Mouse (Mus musculus): Measurements from ENCODE around the gene Smurf1. TPM values are rescaled to one million over a fixed set of nuclear protein-coding genes. Genes with fewer than 3 reads are reported as not detected.

Gene Smurf1
- total and polyA plus RNA-seq, 2 experiments from 2014 or later: 9.1 to 29.9 TPM

DNA sequence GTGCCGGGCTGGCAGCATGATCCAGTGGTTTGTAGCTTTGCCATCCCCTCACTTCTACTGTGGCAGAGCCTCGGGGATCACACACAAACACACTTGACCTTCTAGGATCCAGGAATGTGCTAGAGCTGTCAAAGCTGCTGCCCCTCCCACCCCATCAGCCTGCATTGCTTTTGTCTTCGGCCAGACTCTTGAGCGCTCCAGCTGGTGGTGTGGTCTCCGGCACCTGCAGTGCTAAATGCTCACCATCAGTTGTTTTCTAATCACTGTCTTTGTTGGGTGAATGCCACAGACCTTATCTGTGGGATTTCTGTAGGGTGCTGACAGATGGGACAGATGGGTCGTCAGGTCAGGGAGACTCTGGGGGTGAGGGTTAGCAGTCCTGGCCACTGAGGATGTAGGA is 109.7 kb downstream of the Smurf1 start:
- 39% methylated on average over 6 of the region's 6 CpGs for WGBS
- no peak overlapping the region for H3K4me3 ChIP-seq (ENCODE audit: low read depth, low read length)
- no peaks in the 10 kb centered on the region for H3K27me3 ChIP-seq (ENCODE audit: control insufficient read depth, insufficient read depth, low read length)
- ATAC-seq (ENCODE audit: insufficient read depth, low read depth) (no peak), DNase-seq (ENCODE audit: low spot score) (peak; percentile 7)
- H3K4me2 ChIP-seq (ENCODE audit: low read depth, low read length): no peak overlapping the region
- no peaks in the 10 kb centered on the region for H3K9me3 ChIP-seq (replicated peaks; ENCODE audit: control insufficient read depth, low read length)
- H3K4me1 ChIP-seq (ENCODE audit: control insufficient read depth, insufficient read depth): no peaks in the 10 kb centered on the region
- no peak overlapping the region for H3K27ac ChIP-seq (ENCODE audit: low read depth)
- H3K9ac ChIP-seq (replicated peaks; ENCODE audit: low read depth, low read length): no peak overlapping the region
- TF ChIP-seq CTCF (IDR thresholded peaks at IDR 0.05; ENCODE audit: low read depth): peak; percentile 10; the same call in 1 of the 2 replicates
- no peak for TF ChIP-seq EP300 (IDR thresholded peaks at IDR 0.05; ENCODE audit: low read depth)
- H3K36me3 ChIP-seq (replicated peaks; ENCODE audit: control insufficient read depth, insufficient read depth, low read length): peaks cover 92% of the 10 kb centered on the region

DNA sequence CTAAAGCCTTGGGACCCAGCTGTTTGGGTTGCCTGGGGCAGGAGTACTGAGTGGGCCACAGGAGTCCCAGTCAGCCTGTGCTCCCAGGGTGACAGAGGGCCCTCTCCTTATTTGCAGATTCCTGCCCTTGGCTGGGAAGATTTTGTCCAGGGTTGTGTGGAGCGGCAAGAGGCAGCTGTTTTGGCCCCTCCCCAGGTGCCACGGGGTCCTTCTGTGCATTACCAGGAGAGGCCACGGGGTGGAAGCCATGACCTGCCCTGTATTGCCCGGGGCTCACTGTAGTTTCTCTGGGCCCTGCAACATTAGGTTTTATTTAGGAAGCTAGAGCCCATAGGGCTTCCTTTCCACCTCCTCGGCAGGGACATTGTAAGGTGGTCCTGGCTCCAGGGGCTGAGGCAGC is 111.7 kb downstream of the Smurf1 start:
- no peak for DNase-seq (ENCODE audit: low spot score)

DNA sequence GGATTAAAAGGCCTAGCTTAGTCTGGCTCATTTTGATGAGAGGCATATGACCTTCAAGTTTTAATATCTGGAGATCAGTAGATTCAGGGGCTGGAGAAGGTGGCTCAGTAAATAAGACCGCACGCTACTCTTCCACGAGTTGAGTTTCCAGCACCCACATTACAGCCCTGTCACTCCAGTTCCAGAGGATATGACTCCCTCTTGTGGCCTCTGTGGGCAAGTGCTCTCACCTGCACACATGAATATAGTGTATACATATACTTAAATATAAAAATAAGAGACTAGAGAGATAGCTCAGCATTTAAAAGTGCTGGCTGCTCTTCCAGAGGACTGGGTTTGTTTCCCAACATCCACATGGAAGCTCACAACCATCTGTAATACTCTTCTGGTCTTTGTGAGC is 113.8 kb downstream of the Smurf1 start:
- no peak for TF ChIP-seq EP300 (IDR thresholded peaks at IDR 0.05; ENCODE audit: low read depth)
- 0 out of 2 replicates have a peak, but pooled peaks have one; percentile 6 for TF ChIP-seq CTCF (IDR thresholded peaks at IDR 0.05; ENCODE audit: low read depth)
- H3K9me3 ChIP-seq (replicated peaks; ENCODE audit: control insufficient read depth, low read length): no peaks in the 10 kb centered on the region
- H3K27me3 ChIP-seq (ENCODE audit: control insufficient read depth, insufficient read depth, low read length): no peaks in the 10 kb centered on the region
- no peak overlapping the region for H3K27ac ChIP-seq (ENCODE audit: low read depth)
- DNase-seq (ENCODE audit: low spot score) (no peak), ATAC-seq (ENCODE audit: insufficient read depth, low read depth) (no peak)
- H3K36me3 ChIP-seq (replicated peaks; ENCODE audit: control insufficient read depth, insufficient read depth, low read length): peaks cover 94% of the 10 kb centered on the region
- WGBS: 89% methylated on average over 3 of the region's 3 CpGs
- H3K4me1 ChIP-seq (ENCODE audit: control insufficient read depth, insufficient read depth): no peaks in the 10 kb centered on the region
- H3K9ac ChIP-seq (replicated peaks; ENCODE audit: low read depth, low read length): no peak overlapping the region
- no peak overlapping the region for H3K4me2 ChIP-seq (ENCODE audit: low read depth, low read length)
- H3K4me3 ChIP-seq (ENCODE audit: low read depth, low read length): no peak overlapping the region

More for the DNA sequence above, 111.7 kb downstream of the Smurf1 start:
- no peaks in the 10 kb centered on the region for H3K27me3 ChIP-seq (ENCODE audit: control insufficient read depth, insufficient read depth, low read length)
- no peaks in the 10 kb centered on the region for H3K9me3 ChIP-seq (replicated peaks; ENCODE audit: control insufficient read depth, low read length)
- H3K4me2 ChIP-seq (ENCODE audit: low read depth, low read length): no peak overlapping the region
- no peaks in the 10 kb centered on the region for H3K4me1 ChIP-seq (ENCODE audit: control insufficient read depth, insufficient read depth)
- ATAC-seq (ENCODE audit: insufficient read depth, low read depth): no peak
- H3K9ac ChIP-seq (replicated peaks; ENCODE audit: low read depth, low read length): no peak overlapping the region
- WGBS: 81% methylated on average over 5 of the region's 5 CpGs
- no peak overlapping the region for H3K27ac ChIP-seq (ENCODE audit: low read depth)
- TF ChIP-seq CTCF (IDR thresholded peaks at IDR 0.05; ENCODE audit: low read depth) (0 out of 2 replicates have a peak, but pooled peaks have one; percentile 18), EP300 (IDR thresholded peaks at IDR 0.05; ENCODE audit: low read depth) (no peak)
- peaks cover 91% of the 10 kb centered on the region for H3K36me3 ChIP-seq (replicated peaks; ENCODE audit: control insufficient read depth, insufficient read depth, low read length)
- H3K4me3 ChIP-seq (ENCODE audit: low read depth, low read length): no peak overlapping the region

DNA sequence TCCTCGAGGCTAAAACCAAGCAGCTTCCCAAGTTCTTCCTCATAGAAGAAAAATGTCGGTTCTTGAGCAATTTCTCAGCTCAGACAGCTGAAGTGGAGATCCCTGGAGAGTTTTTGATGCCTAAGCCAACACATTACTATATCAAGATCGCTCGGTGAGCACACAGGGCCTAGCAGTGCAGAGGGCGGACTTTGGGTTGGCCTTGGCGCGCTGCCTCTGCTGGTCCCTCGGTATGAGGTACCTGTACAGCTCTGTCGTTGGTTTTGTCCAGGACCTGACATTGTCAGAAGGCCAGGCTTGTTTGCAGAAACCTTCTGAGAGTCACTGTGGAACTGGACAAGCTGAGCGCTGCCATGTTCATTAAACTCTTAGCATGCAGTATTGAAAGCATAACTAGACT is 115.7 kb downstream of the Smurf1 start:
- ATAC-seq (ENCODE audit: insufficient read depth, low read depth) (no peak), DNase-seq (ENCODE audit: low spot score) (no peak)
- no peak overlapping the region for H3K9ac ChIP-seq (replicated peaks; ENCODE audit: low read depth, low read length)
- no peak overlapping the region for H3K4me3 ChIP-seq (ENCODE audit: low read depth, low read length)
- no peak overlapping the region for H3K4me2 ChIP-seq (ENCODE audit: low read depth, low read length)
- no peak overlapping the region for H3K27ac ChIP-seq (ENCODE audit: low read depth)
- H3K9me3 ChIP-seq (replicated peaks; ENCODE audit: control insufficient read depth, low read length): no peaks in the 10 kb centered on the region
- H3K27me3 ChIP-seq (ENCODE audit: control insufficient read depth, insufficient read depth, low read length): no peaks in the 10 kb centered on the region
- peaks cover 98% of the 10 kb centered on the region for H3K36me3 ChIP-seq (replicated peaks; ENCODE audit: control insufficient read depth, insufficient read depth, low read length)
- 87% methylated on average over 10 of the region's 10 CpGs for WGBS
- TF ChIP-seq CTCF (IDR thresholded peaks at IDR 0.05; ENCODE audit: low read depth) (no peak), EP300 (IDR thresholded peaks at IDR 0.05; ENCODE audit: low read depth) (no peak)
- no peaks in the 10 kb centered on the region for H3K4me1 ChIP-seq (ENCODE audit: control insufficient read depth, insufficient read depth)

DNA sequence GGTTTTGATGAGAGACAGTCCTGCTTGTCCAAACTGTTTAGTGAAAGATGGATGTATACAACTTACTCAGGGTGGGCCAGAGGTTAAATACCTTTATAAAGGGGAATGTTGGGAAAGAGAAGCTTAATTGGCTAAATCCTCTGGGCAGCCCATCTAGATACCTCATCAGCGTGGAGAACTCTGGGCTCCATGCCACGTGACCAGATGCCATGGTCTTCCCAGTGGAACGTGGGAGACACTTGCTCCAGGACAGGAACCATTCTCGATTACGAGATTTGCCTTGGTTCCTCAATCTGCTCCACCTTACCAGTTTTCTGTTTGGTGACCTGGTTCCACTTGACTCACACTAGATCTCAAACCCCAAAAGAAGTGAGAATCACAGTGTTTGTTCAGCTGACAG is 116.9 kb downstream of the Smurf1 start:
- no peaks in the 10 kb centered on the region for H3K27me3 ChIP-seq (ENCODE audit: control insufficient read depth, insufficient read depth, low read length)
- H3K4me2 ChIP-seq (ENCODE audit: low read depth, low read length): no peak overlapping the region
- H3K27ac ChIP-seq (ENCODE audit: low read depth): no peak overlapping the region
- DNase-seq (ENCODE audit: low spot score) (no peak), ATAC-seq (ENCODE audit: insufficient read depth, low read depth) (no peak)
- no peaks in the 10 kb centered on the region for H3K9me3 ChIP-seq (replicated peaks; ENCODE audit: control insufficient read depth, low read length)
- WGBS: 60% methylated on average over 5 of the region's 5 CpGs
- no peaks in the 10 kb centered on the region for H3K4me1 ChIP-seq (ENCODE audit: control insufficient read depth, insufficient read depth)
- no peak overlapping the region for H3K4me3 ChIP-seq (ENCODE audit: low read depth, low read length)
- H3K36me3 ChIP-seq (replicated peaks; ENCODE audit: control insufficient read depth, insufficient read depth, low read length): peaks cover 99% of the 10 kb centered on the region
- H3K9ac ChIP-seq (replicated peaks; ENCODE audit: low read depth, low read length): no peak overlapping the region
- TF ChIP-seq CTCF (IDR thresholded peaks at IDR 0.05; ENCODE audit: low read depth) (no peak), EP300 (IDR thresholded peaks at IDR 0.05; ENCODE audit: low read depth) (no peak)

DNA sequence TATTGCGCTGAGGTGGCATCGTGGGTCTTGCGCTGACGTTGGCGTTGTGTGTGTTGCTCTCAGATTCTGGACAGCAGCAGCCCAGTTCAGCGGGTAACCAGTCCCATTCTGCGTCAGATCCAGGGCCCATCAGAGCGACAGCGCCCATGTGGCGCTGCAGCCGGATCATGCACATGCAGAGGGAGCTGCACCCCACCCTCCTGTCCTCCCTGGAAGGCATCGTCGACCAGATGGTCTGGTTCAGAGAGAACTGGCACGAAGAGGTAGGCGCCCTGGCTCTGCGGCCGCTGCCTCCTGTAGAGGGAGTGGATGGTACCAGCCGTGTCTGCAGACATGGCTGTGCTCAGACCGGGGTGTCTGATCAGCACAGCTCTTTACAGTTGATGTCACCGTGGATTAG is 120.3 kb downstream of the Smurf1 start:
- H3K4me2 ChIP-seq (ENCODE audit: low read depth, low read length): no peak overlapping the region
- no peaks in the 10 kb centered on the region for H3K27me3 ChIP-seq (ENCODE audit: control insufficient read depth, insufficient read depth, low read length)
- H3K9ac ChIP-seq (replicated peaks; ENCODE audit: low read depth, low read length): no peak overlapping the region
- DNase-seq (ENCODE audit: low spot score) (no peak), ATAC-seq (ENCODE audit: insufficient read depth, low read depth) (no peak)
- H3K4me1 ChIP-seq (ENCODE audit: control insufficient read depth, insufficient read depth): no peaks in the 10 kb centered on the region
- TF ChIP-seq EP300 (IDR thresholded peaks at IDR 0.05; ENCODE audit: low read depth): no peak
- no peak for TF ChIP-seq CTCF (IDR thresholded peaks at IDR 0.05; ENCODE audit: low read depth)
- H3K27ac ChIP-seq (ENCODE audit: low read depth): no peak overlapping the region
- H3K36me3 ChIP-seq (replicated peaks; ENCODE audit: control insufficient read depth, insufficient read depth, low read length): peaks cover 100% of the 10 kb centered on the region
- no peak overlapping the region for H3K4me3 ChIP-seq (ENCODE audit: low read depth, low read length)
- H3K9me3 ChIP-seq (replicated peaks; ENCODE audit: control insufficient read depth, low read length): no peaks in the 10 kb centered on the region
- 96% methylated on average over 20 of the region's 20 CpGs for WGBS
